In genomic region chr9:65700504-65700903, GRCm38 (mm10) we compare ENCODE assay signal across 16 mouse cellular contexts.
"Had no signal": no experiment of that assay in that cellular context is flagged by ENCODE, and none has a peak within 500 bp of the region (broad histone marks: within the 10 kb centered on the region; RNA-seq: fewer than 3 reads in every experiment).

No protein-coding gene starts in this region.

- ATAC-seq: liver, embryonic 12.5 days had no signal

- H3K4me2 ChIP-seq: liver, embryonic 12.5 days; lung, embryonic 14.5 days; midbrain, embryonic 12.5 days; neural tube, embryonic 12.5 days; stomach, embryonic 15.5 days had no signal

- H3K9me3 ChIP-seq: liver, embryonic 12.5 days; midbrain, embryonic 10.5 days; midbrain, embryonic 12.5 days; neural tube, embryonic 12.5 days; stomach, embryonic 15.5 days had no signal

- H3K4me3 ChIP-seq: liver, embryonic 12.5 days; midbrain, embryonic 10.5 days; midbrain, embryonic 12.5 days; neural tube, embryonic 12.5 days; stomach, embryonic 15.5 days had no signal

- H3K27ac ChIP-seq: liver, embryonic 12.5 days; liver, embryonic 14.5 days; midbrain, embryonic 10.5 days; midbrain, embryonic 12.5 days; neural tube, embryonic 12.5 days; stomach, embryonic 15.5 days; stomach, postnatal 0 days had no signal

- H3K9ac ChIP-seq: liver, embryonic 12.5 days; liver, embryonic 14.5 days; lung, embryonic 14.5 days; midbrain, embryonic 12.5 days; neural tube, embryonic 12.5 days; stomach, embryonic 15.5 days had no signal

- H3K27me3 ChIP-seq: liver, embryonic 12.5 days; midbrain, embryonic 12.5 days; neural tube, embryonic 12.5 days; stomach, embryonic 15.5 days had no signal

- DNase-seq: lung, adult 18-20 months; lung, embryonic 14.5 days; lung, postnatal 10 days; lung, postnatal 4 days; midbrain, embryonic 14.5 days; right cerebral cortex, postnatal 14 days; thymus, adult 2 months; thymus, postnatal 25 days; thymus, postnatal 4 days had no signal

- H3K4me1 ChIP-seq: liver, embryonic 12.5 days; midbrain, embryonic 10.5 days; midbrain, embryonic 12.5 days; neural tube, embryonic 12.5 days; stomach, embryonic 15.5 days had no signal
